Mouse (Mus musculus) urinary bladder, postnatal 10 days (tissue): Measurements from ENCODE around the gene Extl1.

Experiments
- DNase-seq: peaks from one replicate; pipeline ENCODE4 v3.0.0; 2022; ENCODE audit warnings: low spot score

Extl1 gene

DNA sequence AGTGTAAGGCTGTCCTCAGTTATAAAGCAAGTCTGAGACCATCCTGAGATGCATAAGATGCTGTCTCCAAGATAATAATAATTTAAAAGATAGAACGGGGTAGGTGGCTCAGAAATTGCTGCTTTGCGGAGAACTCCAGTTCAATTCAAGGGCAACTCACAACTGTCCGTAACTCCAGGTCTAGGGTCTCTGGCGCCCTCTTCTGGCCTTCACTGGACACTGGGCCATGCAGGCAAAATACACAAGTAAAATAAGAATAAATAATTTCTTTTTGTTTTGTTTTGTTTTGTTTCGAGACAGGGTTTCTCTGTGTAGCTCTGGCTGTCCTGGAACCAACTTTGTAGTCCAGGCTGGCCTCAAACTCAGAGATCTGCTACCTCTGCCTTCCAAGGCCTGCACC, 4.7 kb upstream of the Extl1 start:
- DNase-seq: no peak

- DNase-seq: no peak
Observed at GRCm38 (mm10) chr4:134387268-134387667, 3.6 kb upstream of the Extl1 start.

DNA sequence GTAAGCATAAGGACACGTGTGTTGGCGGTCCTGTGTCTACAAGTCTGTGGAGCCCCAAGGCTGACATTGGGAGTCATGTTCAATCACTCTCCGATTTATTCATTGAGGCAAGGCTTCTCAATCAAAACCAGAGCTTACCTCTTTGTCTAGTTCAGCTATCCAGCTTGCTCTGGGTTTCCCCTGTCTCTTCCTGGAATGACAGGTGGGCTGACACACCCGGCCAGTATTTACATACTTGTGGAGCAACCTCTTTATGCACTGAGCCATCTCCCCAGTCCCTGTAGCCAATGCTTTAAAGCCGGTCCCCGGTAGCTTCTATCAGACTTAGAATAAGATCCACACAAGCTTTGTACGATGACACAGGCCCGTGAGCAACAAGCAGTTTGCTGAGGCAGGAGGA, 4.1 kb downstream of the Extl1 start:
- DNase-seq: no peak

- DNase-seq: no peak
Observed at GRCm38 (mm10) chr4:134378089-134378615, 5.5 kb downstream of the Extl1 start.

DNA sequence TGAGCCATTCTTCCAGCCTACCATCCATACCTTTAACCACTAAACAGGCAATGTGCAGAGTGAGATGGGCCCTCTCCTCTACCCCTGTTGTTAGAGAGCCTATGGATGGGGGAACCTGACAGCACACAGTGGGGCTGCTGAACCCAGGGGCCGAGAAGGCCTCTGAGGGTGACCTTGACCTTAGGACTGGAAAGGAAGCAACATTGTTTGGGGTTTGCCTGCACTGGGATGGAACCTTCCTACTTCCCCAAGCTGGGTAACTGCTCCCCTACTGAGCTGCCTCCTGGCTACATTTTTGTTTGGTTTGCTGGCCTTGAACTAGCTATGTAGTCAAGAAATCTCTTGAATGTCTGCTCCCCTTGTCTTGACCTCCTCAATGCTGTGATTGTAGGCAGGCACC, 9.3 kb downstream of the Extl1 start:
- no peak for DNase-seq

DNA sequence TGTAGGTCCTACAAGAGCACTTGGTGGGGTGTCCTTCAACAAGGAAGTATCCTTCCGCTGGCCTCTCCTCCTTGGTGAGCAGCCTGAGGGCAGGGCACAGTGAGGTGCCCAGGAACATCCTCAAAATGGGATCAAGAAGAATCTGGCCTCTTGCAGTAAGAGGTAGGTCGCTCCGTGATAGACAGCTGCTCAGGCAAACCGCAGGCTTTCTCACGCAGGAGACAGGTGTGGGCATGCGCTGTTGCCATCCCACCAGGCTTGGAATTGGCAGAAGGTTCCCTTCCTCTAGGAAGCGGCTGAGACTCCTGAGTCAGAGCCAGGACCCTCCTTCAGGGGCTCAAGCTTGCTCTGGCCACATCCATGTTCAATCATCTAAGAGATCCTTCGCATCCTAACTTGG, 10.4 kb downstream of the Extl1 start:
- DNase-seq: no peak

DNA sequence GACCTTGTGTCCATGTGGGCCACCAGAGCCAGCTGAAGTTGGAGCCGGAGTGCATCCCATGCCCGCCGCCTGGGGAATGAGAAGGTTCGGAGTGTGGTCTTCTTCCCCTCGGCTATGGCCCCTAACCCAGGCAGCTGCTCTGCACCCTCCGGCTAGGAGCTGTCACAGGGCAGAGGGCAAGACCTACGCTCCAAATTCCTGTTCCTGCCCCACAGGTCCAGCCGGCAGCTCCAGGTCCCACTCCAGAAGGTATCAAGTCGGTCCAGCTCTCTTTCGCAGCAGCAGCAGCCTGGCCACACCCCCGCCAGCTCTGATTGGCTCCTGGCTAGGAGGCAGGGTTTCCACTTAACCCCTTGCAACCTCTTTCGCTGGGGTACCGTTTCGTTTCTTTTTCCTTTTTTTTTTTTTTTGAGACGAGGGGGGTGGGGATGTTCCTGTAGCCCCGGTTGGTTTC, 11.3 kb downstream of the Extl1 start:
- DNase-seq: peak; percentile 46

DNA sequence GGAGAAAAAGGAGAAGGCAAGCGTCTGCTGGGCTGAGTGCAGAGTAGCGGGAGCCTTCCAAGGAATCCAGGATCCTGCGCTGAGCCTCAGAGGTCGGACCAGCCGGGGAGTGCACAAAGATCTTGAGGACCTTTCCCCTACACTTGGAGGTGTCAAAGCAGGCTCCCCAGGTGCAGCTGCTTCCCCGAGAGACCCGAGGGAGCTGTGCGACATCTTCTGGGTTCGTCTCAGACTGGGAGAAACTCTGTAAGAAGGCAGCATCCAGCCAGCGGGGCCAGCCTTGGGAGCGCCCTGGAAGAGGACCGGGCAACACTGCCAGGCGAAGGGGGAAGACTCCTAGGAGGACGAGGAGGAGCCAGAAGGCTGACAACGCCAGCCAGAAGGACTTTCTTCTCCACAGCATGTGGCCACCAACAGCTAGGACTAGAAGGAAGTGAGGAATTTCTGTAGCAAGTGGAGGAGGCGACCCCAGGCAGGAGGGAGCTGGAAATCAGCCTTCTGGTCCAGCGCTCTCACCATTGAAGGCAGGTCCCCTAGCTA, 12.3 kb downstream of the Extl1 start:
- DNase-seq: no peak

GRCm38 (mm10) chr4:134370649-134371221, 12.9 kb downstream of the Extl1 start:
- DNase-seq: no peak

DNA sequence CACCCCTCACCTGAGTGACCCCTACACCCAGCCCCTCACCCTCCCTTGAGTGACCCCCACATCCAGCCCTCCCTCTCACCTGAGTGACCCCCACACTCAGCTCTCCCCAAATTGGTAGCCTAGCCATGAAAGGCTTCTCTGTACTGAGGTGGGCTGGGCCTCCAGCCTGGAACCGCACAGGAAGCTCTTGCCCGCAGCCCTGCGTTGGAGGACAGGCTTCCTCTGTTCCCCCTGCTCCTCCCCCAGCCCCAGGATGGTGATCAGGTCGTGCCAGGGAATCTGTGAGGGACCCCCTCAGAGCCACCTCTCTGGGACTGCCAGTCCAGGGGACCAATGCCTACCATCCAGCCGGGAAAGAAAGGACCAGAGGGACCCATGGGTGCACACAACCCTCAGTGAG, 18.4 kb downstream of the Extl1 start:
- no peak for DNase-seq

GRCm38 (mm10) chr4:134362586-134362985, 21.1 kb downstream of the Extl1 start:
- DNase-seq: no peak

GRCm38 (mm10) chr4:134362124-134362523, 21.5 kb downstream of the Extl1 start:
- no peak for DNase-seq

DNA sequence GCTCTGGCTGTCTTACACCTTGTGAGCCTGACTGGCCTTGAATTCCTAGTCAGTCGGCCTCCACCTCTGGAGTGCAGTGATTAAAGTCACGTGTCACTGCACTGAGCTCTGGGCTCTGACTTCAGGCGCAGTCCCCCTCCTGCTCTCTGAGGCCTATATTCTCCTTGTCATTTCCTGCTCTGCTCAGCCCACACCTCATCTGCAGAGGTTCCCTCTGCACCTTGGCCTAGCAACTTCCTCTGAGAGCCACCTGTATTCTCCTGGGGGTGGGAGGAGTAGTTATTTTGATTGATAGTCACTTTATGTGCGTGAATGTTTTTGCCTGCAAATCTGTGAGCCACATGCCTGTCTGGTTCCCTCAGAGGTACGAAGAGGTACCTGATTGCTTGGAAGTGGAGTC, 22.4 kb downstream of the Extl1 start:
- DNase-seq: no peak

DNA sequence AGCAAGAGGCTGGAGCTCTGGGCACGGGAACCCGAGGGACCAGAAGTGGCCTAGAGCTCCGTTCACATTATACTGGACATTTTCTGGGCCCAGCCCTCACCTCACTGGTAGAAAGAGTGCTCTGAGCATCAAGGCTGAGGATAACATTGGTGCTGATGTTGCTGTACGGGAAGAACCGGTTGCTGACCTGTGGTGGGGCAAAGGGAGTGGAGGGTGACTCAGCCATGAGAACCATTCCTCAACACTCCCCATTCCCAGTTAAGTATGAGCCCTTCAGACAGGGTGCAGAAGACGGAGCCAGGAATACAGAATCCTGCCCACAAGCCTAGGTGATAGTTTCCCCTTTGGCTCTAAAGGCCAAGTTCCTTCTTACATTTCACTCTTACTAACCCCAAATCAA, 24.0 kb downstream of the Extl1 start:
- DNase-seq: no peak

GRCm38 (mm10) chr4:134357461-134357771, 26.2 kb downstream of the Extl1 start:
- no peak for DNase-seq

GRCm38 (mm10) chr4:134356591-134357460, 26.8 kb downstream of the Extl1 start:
- DNase-seq: no peak

GRCm38 (mm10) chr4:134355841-134356452, 27.7 kb downstream of the Extl1 start:
- DNase-seq: no peak

GRCm38 (mm10) chr4:134353527-134354409, 29.9 kb downstream of the Extl1 start:
- DNase-seq: no peak

- no peak for DNase-seq
Observed at GRCm38 (mm10) chr4:134352929-134353328, 30.7 kb downstream of the Extl1 start.

DNA sequence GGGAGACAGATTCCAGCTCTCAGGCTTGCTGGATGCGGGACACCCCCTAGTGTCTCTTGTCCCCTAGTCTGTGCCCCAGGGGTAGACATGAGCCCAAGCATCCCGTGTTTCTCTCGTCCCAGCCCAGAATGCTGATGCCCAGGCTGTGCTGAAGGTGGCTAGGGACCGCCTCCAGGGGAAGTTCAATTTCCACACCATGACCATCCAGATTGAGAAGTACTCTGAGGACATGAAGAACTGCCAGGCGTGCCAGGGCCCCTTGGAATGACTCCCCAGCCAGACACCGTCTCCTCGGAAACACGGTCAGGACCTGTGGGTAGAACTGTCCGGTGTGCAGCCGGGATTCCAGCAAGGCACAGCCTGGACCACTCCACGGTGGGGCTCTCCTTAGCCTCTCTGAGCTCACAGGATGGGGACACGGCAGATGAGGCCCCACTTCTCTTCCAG, 31.4 kb downstream of the Extl1 start:
- DNase-seq: no peak

GRCm38 (mm10) chr4:134351329-134352260, 32.1 kb downstream of the Extl1 start:
- no peak for DNase-seq
